Mouse (Mus musculus) midbrain, embryonic 14.5 days (tissue): Measurements from ENCODE around the gene Hyal1. TPM values are rescaled to one million over a fixed set of nuclear protein-coding genes. Genes with fewer than 3 reads are reported as not detected.

Experiments
- ATAC-seq: fragments of 200-750 bp; cut with Nextera tagmentation; 2 replicates; pipeline ENCODE4 v1.8.0; 2017; ENCODE audit warnings: moderate number of reproducible peaks, moderate library complexity; ENCODE audit not compliant: low FRiP score, low TSS enrichment
- DNase-seq: peaks from one replicate; pipeline ENCODE4 v3.0.0-alpha.2; 2015
- H3K27ac ChIP-seq: fragments of 300-500 bp; sonication (generic); replicated peaks from 2 replicates; pipeline ENCODE4 v1.5.1; 2014; ENCODE audit warnings: mild to moderate bottlenecking, low read depth, low read length, moderate library complexity
- H3K27me3 ChIP-seq: fragments of 300-500 bp; sonication (generic); 2 replicates; pipeline ENCODE4 v1.6.1; 2014; ENCODE audit warnings: low read length, control low read depth, mixed read lengths; ENCODE audit not compliant: control insufficient read depth, insufficient read depth
- H3K36me3 ChIP-seq: fragments of 300-500 bp; sonication (generic); 2 replicates; pipeline ENCODE4 v1.6.1; 2014; ENCODE audit warnings: low read length, control low read depth; ENCODE audit not compliant: control insufficient read depth, insufficient read depth
- H3K4me1 ChIP-seq: fragments of 300-500 bp; sonication (generic); 2 replicates; pipeline ENCODE4 v1.6.1; 2014; ENCODE audit warnings: mild to moderate bottlenecking, antibody characterized with exemption, low read length, control low read depth; ENCODE audit not compliant: control insufficient read depth, insufficient read depth
- H3K4me2 ChIP-seq: fragments of 300-500 bp; sonication (generic); 2 replicates; pipeline ENCODE4 v1.6.1; 2014; ENCODE audit warnings: mild to moderate bottlenecking, low read length, moderate library complexity
- H3K4me3 ChIP-seq: fragments of 300-500 bp; sonication (generic); replicated peaks from 2 replicates; pipeline ENCODE4 v1.5.1; 2014; ENCODE audit warnings: low read depth, low read length
- H3K9ac ChIP-seq: fragments of 300-500 bp; sonication (generic); replicated peaks from 2 replicates; pipeline ENCODE4 v1.6.1; 2014; ENCODE audit warnings: mild to moderate bottlenecking, low read length, moderate library complexity
- H3K9me3 ChIP-seq: fragments of 300-500 bp; sonication (generic); 2 replicates; pipeline ENCODE4 v1.6.1; 2016; ENCODE audit warnings: low read length, control low read depth, mixed read lengths; ENCODE audit not compliant: control insufficient read depth
- WGBS: fragments of 180-500 bp; shearing (Covaris S2); extraction: QIAGEN DNeasy Blood & Tissue Kit; methylation state at CpG from one replicate; pipeline ENCODE4 v1.1.7; 2014; 5-methylcytosine and 5-hydroxymethylcytosine counted together
- polyA plus RNA-seq: library from polyadenylated mRNA; unstranded; fragments of >200 nt; fragmentation: Nextera tagmentation; extraction: Ambion mirVana; gene quantifications from 2 replicates; pipeline ENCODE4 v1.2.1, GENCODE M21; 2014

Hyal1 gene
- polyA plus RNA-seq, 1 experiment from 2014 or later: 3.4 TPM

- Histone ChIP-seq H3K9me3 (no peaks in the 10 kb centered on the region), H3K36me3 (no peaks in the 10 kb centered on the region), H3K4me3 (no peak overlapping the region), H3K4me2 (no peak overlapping the region), H3K9ac (no peak overlapping the region), H3K4me1 (0 out of 2 replicates have a peak, but pooled peaks cover 12% of the 10 kb centered on the region), H3K27me3 (no peaks in the 10 kb centered on the region), H3K27ac (no peak overlapping the region)
- WGBS: 83% methylated on average over 6 of the region's 6 CpGs
- ATAC-seq: no peak
- DNase-seq: no peak
These were observed 26.5 kb downstream of the Hyal1 start for GRCm38 (mm10) chr9:107603251-107603650.

DNA sequence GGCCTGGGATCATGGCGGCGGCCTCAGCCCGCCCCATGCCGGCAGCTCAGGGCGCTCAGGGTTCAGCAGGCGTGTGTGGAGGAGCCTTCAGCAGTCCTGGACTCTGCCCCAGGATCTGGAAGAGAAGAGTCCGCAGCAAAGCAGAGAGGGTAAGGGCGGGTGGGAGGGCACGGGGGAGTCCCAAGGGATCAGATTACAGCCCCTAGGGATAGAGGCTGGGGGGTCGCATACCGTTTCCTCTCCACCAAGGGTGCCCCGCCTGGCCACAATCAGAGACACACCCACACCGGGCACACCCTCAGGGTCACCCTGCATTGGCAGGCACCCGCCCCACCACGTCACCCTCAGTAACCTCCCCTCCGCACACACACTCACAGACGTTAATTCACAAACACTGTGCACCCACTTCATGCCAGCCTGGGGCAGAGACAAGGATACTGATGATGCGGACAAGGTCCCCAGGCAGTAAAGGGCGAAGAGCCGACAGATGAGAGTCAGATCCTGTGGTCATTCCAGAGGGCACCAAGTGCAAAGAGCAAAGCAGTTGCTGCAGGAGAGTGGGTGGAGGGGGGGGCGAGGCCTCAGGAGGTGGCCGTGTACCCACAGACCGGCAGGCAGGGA lies 28.4 kb downstream of the Hyal1 start:
- ATAC-seq: no peak
- Histone ChIP-seq H3K27ac (no peak overlapping the region), H3K4me3 (no peak overlapping the region), H3K9ac (no peak overlapping the region), H3K36me3 (no peaks in the 10 kb centered on the region), H3K9me3 (no peaks in the 10 kb centered on the region), H3K4me1 (0 out of 2 replicates have a peak, but pooled peaks cover 17% of the 10 kb centered on the region), H3K4me2 (0 out of 2 replicates have a peak overlapping the region, but pooled peaks have one; percentile 5), H3K27me3 (no peaks in the 10 kb centered on the region)
- no peak for DNase-seq
- WGBS: 39% methylated on average over 23 of the region's 23 CpGs

- DNase-seq (no peak), ATAC-seq (no peak)
- Histone ChIP-seq H3K4me1 (peaks cover 21% of the 10 kb centered on the region), H3K9ac (no peak overlapping the region), H3K9me3 (no peaks in the 10 kb centered on the region), H3K4me2 (no peak overlapping the region), H3K4me3 (no peak overlapping the region), H3K27ac (no peak overlapping the region), H3K36me3 (no peaks in the 10 kb centered on the region), H3K27me3 (no peaks in the 10 kb centered on the region)
- 20% methylated on average over 9 of the region's 9 CpGs for WGBS
These were observed 29.9 kb downstream of the Hyal1 start for GRCm38 (mm10) chr9:107606591-107606990.

DNA sequence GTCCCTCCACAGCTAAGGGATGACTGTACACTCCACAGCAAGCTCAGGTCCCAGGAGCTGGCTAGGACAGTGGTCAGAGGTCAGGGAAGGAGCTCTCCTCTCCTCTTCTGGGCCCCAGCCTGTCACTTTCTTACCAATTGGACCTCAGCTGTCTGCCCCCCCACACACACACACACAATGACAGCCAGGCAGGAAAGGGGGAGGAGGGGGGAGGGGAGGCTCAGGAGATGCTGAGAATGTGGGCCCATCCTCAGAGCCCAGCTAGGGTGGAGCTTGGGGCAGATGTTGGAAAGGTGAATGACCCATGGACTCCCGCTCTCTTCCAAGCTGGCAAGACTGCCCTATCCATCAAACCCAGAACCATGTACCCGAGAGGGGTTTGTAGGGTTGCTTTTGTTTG lies 30.3 kb downstream of the Hyal1 start:
- Histone ChIP-seq H3K27ac (no peak overlapping the region), H3K9ac (no peak overlapping the region), H3K4me1 (peaks cover 26% of the 10 kb centered on the region), H3K27me3 (no peaks in the 10 kb centered on the region), H3K9me3 (no peaks in the 10 kb centered on the region), H3K4me2 (no peak overlapping the region), H3K4me3 (no peak overlapping the region), H3K36me3 (no peaks in the 10 kb centered on the region)
- DNase-seq (no peak), ATAC-seq (no peak)
- WGBS: 72% methylated on average over 2 of the region's 2 CpGs

DNA sequence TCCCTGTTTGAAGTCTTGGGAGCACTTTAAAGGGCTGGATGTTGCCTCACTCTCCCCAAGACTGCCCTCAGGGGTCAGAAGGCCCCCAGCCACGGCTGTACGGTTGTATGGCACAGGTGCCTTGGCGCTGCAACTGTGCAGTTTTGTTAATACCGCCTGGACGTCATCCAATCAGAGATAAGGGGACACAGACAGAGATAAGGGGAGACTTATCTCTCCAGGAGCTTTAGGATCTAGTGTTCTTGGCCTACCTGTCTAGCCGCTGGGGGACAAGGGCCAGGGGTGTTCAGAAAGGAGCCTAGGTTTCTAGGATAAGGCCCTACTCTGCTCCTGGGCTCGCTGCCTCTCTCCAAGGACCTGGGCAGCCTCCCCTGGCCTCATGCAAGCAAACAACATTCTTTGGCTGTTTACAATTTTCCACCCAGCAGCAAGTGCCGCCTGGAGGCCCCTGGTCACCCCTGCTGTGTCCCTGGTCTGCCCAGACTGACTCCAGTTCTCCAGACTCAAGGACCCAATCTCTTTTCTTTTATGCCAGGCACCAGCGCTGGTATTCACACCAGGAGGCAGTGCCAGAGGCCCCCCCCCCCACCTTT lies 31.0 kb downstream of the Hyal1 start:
- DNase-seq (no peak), ATAC-seq (no peak)
- Histone ChIP-seq H3K27ac (no peak overlapping the region), H3K36me3 (no peaks in the 10 kb centered on the region), H3K9me3 (no peaks in the 10 kb centered on the region), H3K27me3 (no peaks in the 10 kb centered on the region), H3K9ac (no peak overlapping the region), H3K4me3 (no peak overlapping the region), H3K4me2 (no peak overlapping the region), H3K4me1 (peaks cover 25% of the 10 kb centered on the region)
- WGBS: 63% methylated on average over 9 of the region's 9 CpGs

DNA sequence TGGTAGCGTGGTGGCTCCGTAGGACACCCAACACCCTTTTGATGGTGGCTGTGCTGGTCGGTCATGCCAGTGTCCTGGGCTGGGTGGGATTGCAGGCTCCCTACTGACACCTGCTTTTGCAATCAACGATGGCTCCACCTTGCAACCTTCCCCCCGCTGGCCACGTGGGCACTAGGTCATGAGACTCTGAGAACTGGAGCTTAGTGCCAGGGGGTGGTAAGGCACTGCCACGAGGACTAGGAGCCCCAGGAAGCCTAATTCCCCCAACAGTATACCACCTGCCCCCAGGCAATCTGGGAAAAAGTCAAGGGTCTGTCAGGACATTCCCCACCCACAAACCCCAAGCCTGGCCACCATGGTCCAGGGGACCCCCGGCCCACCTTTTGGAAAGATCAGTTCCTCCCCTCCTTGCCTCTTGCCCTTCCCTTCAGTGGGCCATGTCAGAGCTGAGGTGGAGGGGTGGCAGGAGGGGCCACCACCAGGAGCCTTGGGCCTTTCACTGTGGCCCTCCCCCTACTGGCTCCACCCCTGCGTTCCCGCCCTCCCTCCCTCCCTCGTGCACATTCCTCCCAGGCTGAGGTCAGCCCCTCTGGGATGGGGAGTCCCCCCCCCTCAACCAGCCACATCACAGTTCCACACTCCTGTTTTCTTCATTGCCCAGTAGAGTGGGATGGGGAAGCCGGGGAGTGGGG lies 32.2 kb downstream of the Hyal1 start, which contains the start of gene Sema3b:
Gene Sema3b (minus strand): TSS at position 489 of the 692 bp plus-strand sequence.
- H3K36me3 ChIP-seq: peaks cover 2% of the 10 kb centered on the region
- H3K9ac ChIP-seq: no peak within 1 kb of the TSS
- H3K4me3 ChIP-seq: no peak within 1 kb of the TSS
- ATAC-seq (no peak), DNase-seq (no peak)
- no peak within 1 kb of the TSS for H3K4me2 ChIP-seq
- H3K27ac ChIP-seq: no peak within 1 kb of the TSS
- no peaks in the 10 kb centered on the region for H3K9me3 ChIP-seq
- H3K27me3 ChIP-seq: no peaks in the 10 kb centered on the region
- peaks cover 29% of the 10 kb centered on the region for H3K4me1 ChIP-seq
- 43% methylated on average over 12 of the region's 12 CpGs for WGBS

GRCm38 (mm10) chr9:107609433-107609830 lies 32.7 kb downstream of the Hyal1 start:
- H3K4me1 ChIP-seq: peaks cover 29% of the 10 kb centered on the region
- H3K4me3 ChIP-seq: no peak overlapping the region
- 64% methylated on average over 4 of the region's 4 CpGs for WGBS
- H3K9me3 ChIP-seq: no peaks in the 10 kb centered on the region
- H3K27ac ChIP-seq: no peak overlapping the region
- H3K27me3 ChIP-seq: no peaks in the 10 kb centered on the region
- H3K36me3 ChIP-seq: peaks cover 7% of the 10 kb centered on the region
- no peak overlapping the region for H3K4me2 ChIP-seq
- no peak overlapping the region for H3K9ac ChIP-seq
- ATAC-seq (no peak), DNase-seq (no peak)

GRCm38 (mm10) chr9:107611456-107612190 lies 34.9 kb downstream of the Hyal1 start:
- peaks cover 22% of the 10 kb centered on the region for H3K4me1 ChIP-seq
- 77% methylated on average over 6 of the region's 6 CpGs for WGBS
- H3K9me3 ChIP-seq: no peaks in the 10 kb centered on the region
- H3K27ac ChIP-seq: peak overlapping the region; percentile 100
- H3K9ac ChIP-seq: peak overlapping the region; percentile 80
- no peak; the same call in 1 of the 2 replicates for ATAC-seq
- no peaks in the 10 kb centered on the region for H3K27me3 ChIP-seq
- no peak for DNase-seq
- H3K36me3 ChIP-seq: peaks cover 29% of the 10 kb centered on the region
- peak overlapping the region; percentile 25; the same call in 1 of the 2 replicates for H3K4me3 ChIP-seq
- peak overlapping the region; percentile 70 for H3K4me2 ChIP-seq
